ENCODE assay signal across 12 mouse cellular contexts in the genomic region with DNA sequence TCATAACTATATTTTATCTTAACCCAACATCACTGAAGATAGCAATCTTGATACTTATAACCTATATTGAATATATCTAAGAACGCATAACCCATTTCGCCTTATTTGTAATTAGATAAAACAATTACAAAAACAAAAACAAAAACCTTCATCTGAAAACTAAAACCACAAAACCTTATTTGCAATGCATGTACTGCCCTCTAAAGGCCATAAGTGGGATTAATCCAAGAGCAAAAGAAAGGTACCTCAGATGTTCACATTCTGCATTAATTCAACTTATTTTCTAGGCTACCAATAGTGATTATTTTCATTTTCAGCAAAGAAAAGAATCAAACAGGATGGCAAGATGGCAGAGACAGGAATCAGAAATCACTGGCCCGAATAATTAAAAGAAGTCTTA.
DNase-seq lines count a peak whose midpoint lies in the region; ATAC-seq and TF ChIP-seq lines count a peak whose summit lies in the region.
"Had no signal": no experiment of that assay in that cellular context is flagged by ENCODE, and none has a peak within 500 bp of the region (broad histone marks: within the 10 kb centered on the region; RNA-seq: fewer than 3 reads in every experiment).

No protein-coding gene starts in this region.

- no peak overlapping the region for H3K4me3 ChIP-seq in heart, embryonic 11.5 days (ENCODE audit: low read depth, low read length)
- no peak overlapping the region for H3K4me3 ChIP-seq in neural tube, embryonic 15.5 days (replicated peaks)
- H3K4me3 ChIP-seq: hindbrain, embryonic 15.5 days; stomach, embryonic 15.5 days had no signal

- no peak overlapping the region for H3K27ac ChIP-seq in heart, embryonic 11.5 days (ENCODE audit: low read depth, low read length)
- H3K27ac ChIP-seq in neural tube, embryonic 15.5 days (replicated peaks), result no peak overlapping the region
- H3K27ac ChIP-seq: hindbrain, embryonic 15.5 days; macrophage; stomach, embryonic 15.5 days had no signal

- no peaks in the 10 kb centered on the region for H3K9me3 ChIP-seq in heart, embryonic 11.5 days (replicated peaks; ENCODE audit: control insufficient read depth, low read length)
- H3K9me3 ChIP-seq in neural tube, embryonic 15.5 days (replicated peaks), result no peaks in the 10 kb centered on the region
- H3K9me3 ChIP-seq: hindbrain, embryonic 15.5 days; stomach, embryonic 15.5 days had no signal

- H3K9ac ChIP-seq in heart, embryonic 11.5 days (ENCODE audit: low read depth, low read length), result no peak overlapping the region
- no peak overlapping the region for H3K9ac ChIP-seq in neural tube, embryonic 15.5 days (replicated peaks)
- H3K9ac ChIP-seq: hindbrain, embryonic 15.5 days; stomach, embryonic 15.5 days had no signal

- H3K36me3 ChIP-seq in heart, embryonic 11.5 days (ENCODE audit: control insufficient read depth, insufficient read depth, low read length), result no peaks in the 10 kb centered on the region
- H3K36me3 ChIP-seq in splenic B cell, adult 2 months (ENCODE audit: control insufficient read depth, insufficient read depth, low read length, poor library complexity, severe bottlenecking), result no peaks in the 10 kb centered on the region
- H3K36me3 ChIP-seq in neural tube, embryonic 15.5 days, result no peaks in the 10 kb centered on the region
- H3K36me3 ChIP-seq: hindbrain, embryonic 15.5 days; stomach, embryonic 15.5 days had no signal

- peaks cover 5% of the 10 kb centered on the region for H3K4me1 ChIP-seq in heart, embryonic 11.5 days (ENCODE audit: control insufficient read depth, insufficient read depth, low read length)
- peaks cover 12% of the 10 kb centered on the region for H3K4me1 ChIP-seq in neural tube, embryonic 15.5 days

- TF ChIP-seq POLR2A in brain, embryonic 14.5 days (IDR thresholded peaks at IDR 0.05; ENCODE audit: borderline replicate concordance, extremely low read depth, insufficient read depth, insufficient read length, poor library complexity, severe bottlenecking), result no peak

- peak; percentile 14 for DNase-seq in heart, adult 8-10 months (ENCODE audit: low spot score)
- peak; percentile 25 for DNase-seq in lung, postnatal 10 days
- no peak for DNase-seq in lung, postnatal 25 days (ENCODE audit: low spot score)
- DNase-seq in brain, embryonic 14.5 days (ENCODE audit: low read depth), result peak; percentile 53
- DNase-seq in splenic B cell, adult 2 months (ENCODE audit: low read depth, low spot score), result peak; percentile 17
- no peak for DNase-seq in adrenal gland, postnatal 36 days
- DNase-seq: cerebellum, postnatal 36 days had no signal

- TF ChIP-seq CTCF in brain, embryonic 14.5 days (IDR thresholded peaks at IDR 0.05; ENCODE audit: borderline replicate concordance, extremely low read depth, insufficient read depth, insufficient read length), result peak; percentile 26; the same call in 1 of the 2 replicates

- no peaks in the 10 kb centered on the region for H3K27me3 ChIP-seq in heart, embryonic 11.5 days (ENCODE audit: control insufficient read depth, insufficient read depth, low read length)
- no peaks in the 10 kb centered on the region for H3K27me3 ChIP-seq in splenic B cell, adult 2 months (ENCODE audit: control insufficient read depth, insufficient read depth, low read length, poor library complexity, severe bottlenecking)
- H3K27me3 ChIP-seq in neural tube, embryonic 15.5 days (replicated peaks), result no peaks in the 10 kb centered on the region
- H3K27me3 ChIP-seq: hindbrain, embryonic 15.5 days; stomach, embryonic 15.5 days had no signal

- no peak overlapping the region for H3K4me2 ChIP-seq in heart, embryonic 11.5 days
- no peak overlapping the region for H3K4me2 ChIP-seq in neural tube, embryonic 15.5 days
- H3K4me2 ChIP-seq: hindbrain, embryonic 15.5 days; stomach, embryonic 15.5 days had no signal

- 46% methylated on average over 3 of the region's 3 CpGs for WGBS in heart, embryonic 11.5 days (ENCODE audit: insufficient replicate concordance)
- WGBS in neural tube, embryonic 15.5 days, result 72% methylated on average over 3 of the region's 3 CpGs

- ATAC-seq in heart, embryonic 11.5 days (replicated peaks; ENCODE audit: insufficient number of reproducible peaks, low FRiP score, low TSS enrichment), result no peak
- no peak for ATAC-seq in neural tube, embryonic 15.5 days (ENCODE audit: low FRiP score)

Comparison
In these comparisons a context has a peak if more than half of its experiments do, and no peak if none do; other contexts are left out.
1. DNase-seq: peak in heart, adult 8-10 months (single experiment), lung, postnatal 10 days (single experiment), brain, embryonic 14.5 days (single experiment) and splenic B cell, adult 2 months (single experiment); none in lung, postnatal 25 days (single experiment) and adrenal gland, postnatal 36 days (0 of 2).